Mouse (Mus musculus): ENCODE data around the gene Creb3l4.
"Not testable (repeated sequence)": the region's sequence is repeated elsewhere in the genome, so short reads cannot be mapped to it uniquely, and the experiment has no call there.

The Creb3l4 gene

DNA sequence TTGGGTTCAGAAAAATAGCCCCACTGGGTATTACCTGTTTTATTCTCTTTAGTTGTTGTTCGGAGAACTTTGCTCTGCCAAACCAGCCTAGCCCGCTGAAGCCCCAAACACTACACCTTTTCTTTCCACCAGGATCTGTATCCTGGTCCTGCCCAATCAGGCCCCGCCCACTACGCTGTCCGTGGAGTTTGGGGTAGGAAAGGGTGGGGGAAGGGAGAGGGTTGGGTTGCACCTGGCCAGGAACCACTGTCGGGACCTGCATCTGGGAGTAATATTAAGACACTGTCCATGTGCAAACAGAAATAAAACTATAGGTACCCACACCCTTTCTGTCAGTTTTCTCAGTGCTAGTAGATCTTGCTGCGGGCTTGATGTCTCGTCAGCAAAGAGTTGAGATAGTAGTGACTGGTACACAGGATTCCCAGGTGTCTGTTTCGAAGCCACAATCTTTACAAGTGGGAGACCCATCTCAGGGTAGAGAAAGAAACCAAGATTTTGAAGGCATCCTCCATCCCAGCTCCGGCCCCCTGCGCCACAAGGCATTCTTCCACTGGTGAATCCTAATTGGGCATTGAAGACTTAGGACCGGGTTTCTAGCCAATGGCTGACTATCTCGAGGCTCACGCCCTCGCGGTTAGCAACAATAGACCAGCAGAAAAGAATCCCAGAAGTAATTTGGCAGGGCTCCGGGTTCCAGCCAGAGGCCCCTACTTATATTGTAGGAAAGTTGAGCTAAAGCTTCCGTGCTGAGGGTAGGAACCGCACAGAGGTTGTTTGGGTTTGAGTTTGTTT lies at the start of gene Creb3l4:
Creb3l4 (minus strand) TSS at position 529 of the 792 bp plus-strand sequence.
- no peak for DNase-seq (ENCODE audit: low spot score in 2 of 2)

DNA sequence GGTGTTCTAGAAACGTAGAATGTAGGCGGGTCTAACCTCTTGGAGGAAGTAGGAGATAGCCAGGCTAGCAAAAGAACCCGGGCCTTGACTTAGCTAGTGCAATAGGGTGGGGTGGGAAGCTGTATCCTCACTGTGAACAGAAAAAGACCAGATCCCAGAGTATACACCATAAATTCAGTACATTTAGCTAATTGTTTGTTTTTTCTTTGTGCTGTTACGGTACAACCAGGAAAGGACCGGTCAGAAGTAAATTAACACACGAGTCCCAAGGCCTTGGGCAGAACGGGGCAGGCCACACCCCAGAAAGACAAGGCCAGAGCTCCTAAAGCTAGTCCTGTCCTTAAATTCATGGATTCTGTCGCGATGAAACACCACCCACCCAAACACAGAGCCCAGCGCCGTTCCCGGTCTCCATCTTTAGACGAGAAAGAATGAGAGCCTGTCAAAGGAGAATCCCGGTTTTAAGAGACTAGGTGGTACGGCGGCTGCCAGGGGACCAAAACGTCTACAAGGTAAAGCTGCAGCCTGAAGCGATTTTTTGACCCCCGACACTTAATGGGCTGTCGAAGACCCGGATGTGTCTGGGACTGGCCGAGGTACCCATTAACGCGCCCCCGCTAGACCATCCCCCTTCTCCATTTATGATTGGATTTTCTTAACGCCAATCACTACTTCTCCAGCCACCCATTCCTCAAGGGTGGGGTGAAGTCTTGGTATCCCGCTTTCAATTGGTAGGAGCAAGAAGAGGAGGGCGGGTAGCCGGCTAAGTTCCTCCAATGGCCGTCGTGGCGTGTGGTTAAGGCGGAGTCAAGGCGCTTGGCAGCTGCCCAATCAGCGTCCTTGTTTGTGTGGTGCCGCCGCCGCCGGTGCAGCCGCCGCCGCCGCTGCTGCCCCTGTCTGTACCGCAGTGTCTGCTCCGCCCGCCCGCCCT lies 49.3 kb upstream of the Creb3l4 start, which contains the start of gene Gatad2b:
Gatad2b (plus strand) TSS at position 834 of the 931 bp plus-strand sequence.
- DNase-seq (ENCODE audit: low spot score in 2 of 2) = peak; percentile 97 to 99

- no peak for DNase-seq (ENCODE audit: low spot score in 2 of 2)
Observed at GRCm38 (mm10) chr3:90291982-90292344, 48.7 kb upstream of the Creb3l4 start.

- DNase-seq (ENCODE audit: low spot score in 2 of 2) = no peak
Observed at GRCm38 (mm10) chr3:90290602-90291001, 47.3 kb upstream of the Creb3l4 start.

DNA sequence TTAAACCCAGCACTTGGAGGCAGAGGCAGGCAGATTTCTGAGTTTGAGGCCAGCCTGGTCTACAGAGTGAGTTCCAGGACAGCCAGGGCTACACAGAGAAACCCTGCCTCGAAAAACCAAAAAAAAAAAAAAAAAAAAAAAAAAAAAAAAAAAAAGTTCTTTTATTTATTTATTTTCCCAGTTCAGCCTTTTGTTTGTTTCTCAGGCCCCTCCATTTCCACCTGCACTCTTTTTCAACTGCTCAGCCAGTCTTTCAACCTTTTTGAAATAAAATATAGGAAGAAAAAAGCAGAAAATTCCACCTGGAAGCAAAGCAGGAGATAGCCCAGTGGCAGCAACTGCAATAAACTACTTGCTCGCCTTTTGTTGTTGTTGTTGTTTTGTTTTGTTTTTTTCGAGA lies 46.1 kb upstream of the Creb3l4 start:
- DNase-seq (ENCODE audit: low spot score in 2 of 2) = not testable (repeated sequence)

GRCm38 (mm10) chr3:90284150-90284549 lies 40.8 kb upstream of the Creb3l4 start:
- no peak for DNase-seq (ENCODE audit: low spot score in 2 of 2)

GRCm38 (mm10) chr3:90280708-90281107 lies 37.4 kb upstream of the Creb3l4 start:
- no peak for DNase-seq (ENCODE audit: low spot score in 2 of 2)

DNA sequence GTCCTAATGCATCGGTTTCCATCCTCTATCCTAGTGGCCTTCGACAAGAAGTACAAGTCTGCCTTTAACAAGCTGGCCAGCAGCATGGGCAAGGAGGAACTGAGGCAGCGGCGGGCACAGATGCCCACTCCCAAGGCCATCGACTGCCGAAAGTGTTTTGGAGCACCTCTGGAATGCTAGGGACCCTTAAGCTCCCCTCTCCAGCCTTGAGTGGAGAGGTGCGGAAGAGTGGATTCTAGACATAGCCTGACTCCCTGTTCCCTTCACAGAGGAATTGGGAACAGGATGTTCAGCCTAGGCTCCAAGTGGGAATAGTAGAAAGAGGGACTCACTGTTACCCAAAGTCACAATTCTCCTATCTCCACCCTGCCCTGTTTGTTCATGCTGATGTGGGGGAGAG lies 36.4 kb upstream of the Creb3l4 start:
- DNase-seq (ENCODE audit: low spot score in 2 of 2) = no peak

GRCm38 (mm10) chr3:90279216-90279615 lies 35.9 kb upstream of the Creb3l4 start:
- no peak for DNase-seq (ENCODE audit: low spot score in 2 of 2)

GRCm38 (mm10) chr3:90278211-90278610 lies 34.9 kb upstream of the Creb3l4 start:
- no peak for DNase-seq (ENCODE audit: low spot score in 2 of 2)

DNA sequence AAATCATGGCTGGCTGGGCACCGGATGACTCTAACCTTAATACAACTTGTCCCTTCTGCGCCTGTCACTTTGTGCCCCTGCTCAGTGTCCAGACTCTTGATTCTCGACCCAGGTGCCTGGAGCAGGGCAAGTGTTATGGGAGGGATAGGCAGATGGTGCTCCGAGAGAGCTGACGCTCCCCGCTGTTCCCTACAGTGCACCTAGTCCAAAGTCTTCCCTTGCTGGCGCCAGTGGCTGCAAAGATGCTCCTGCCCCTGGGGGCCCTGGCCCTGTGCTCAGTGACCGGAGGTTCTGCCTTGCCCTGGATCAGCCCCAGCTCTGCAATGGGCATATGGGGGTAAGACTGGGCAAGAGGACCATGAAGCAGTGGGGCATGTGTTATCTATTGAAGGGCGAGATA lies 34.5 kb upstream of the Creb3l4 start:
- no peak for DNase-seq (ENCODE audit: low spot score in 2 of 2)

GRCm38 (mm10) chr3:90276858-90277257 lies 33.5 kb upstream of the Creb3l4 start:
- DNase-seq (ENCODE audit: low spot score in 2 of 2) = no peak

DNA sequence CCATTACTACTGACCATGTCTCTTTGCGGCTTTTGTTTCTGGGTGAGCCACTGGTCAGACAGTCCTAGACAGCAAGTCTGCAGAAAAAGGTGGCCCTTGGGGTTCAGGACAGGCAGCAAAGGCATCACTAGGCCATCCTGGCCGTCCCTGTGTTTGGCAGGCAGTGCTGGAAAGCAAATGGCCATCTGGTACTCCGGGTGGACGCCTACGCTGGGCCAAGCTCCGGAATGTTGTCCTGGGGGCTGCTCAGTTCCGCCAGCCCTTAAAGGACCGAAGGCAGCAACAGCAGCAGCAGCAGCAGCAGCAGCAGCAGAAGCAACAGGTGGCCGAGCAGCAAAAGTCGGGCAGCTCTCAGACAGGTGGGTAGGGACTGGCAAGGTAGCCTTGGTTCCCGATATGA lies 32.0 kb upstream of the Creb3l4 start:
- no peak for DNase-seq (ENCODE audit: low spot score in 2 of 2)

DNA sequence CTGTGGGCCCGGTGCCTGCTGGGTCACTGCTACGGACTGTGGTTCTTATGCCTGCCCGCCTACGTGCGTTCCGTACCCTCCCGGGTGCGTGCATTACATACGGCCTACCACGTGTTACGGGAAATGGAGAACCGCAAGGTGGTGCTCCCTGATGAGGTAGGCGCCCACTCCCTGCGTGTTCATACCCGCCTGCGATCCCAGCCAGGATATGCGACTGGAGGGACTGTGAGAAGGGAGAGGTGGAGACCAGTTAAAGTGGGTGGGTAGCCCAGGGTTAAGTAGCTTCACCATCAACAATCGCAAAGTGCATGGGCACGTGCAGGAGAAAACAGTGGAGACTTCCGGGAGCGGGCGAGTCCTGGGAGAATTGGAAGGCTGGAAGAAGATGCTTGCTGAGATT lies 30.5 kb upstream of the Creb3l4 start:
- DNase-seq (ENCODE audit: low spot score in 2 of 2) = no peak

DNA sequence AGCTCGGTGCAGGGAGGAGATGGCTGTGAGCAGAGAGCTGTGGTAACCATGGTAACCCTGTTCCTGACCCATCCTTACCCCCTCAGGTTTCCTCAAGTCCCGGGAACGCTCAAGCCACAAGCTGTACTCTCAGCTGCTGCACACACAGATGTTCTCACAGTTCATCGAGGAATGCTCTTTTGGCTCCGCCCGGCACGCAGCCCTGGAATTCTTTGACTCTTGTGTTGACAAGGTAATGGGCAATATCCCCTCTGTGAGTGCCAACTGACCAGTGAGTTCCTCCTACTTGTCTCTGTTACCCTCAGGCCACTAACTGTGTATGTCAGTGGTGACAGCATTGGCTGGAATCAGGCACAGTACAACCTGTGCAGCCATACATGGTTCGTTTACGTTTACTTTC lies 28.9 kb upstream of the Creb3l4 start:
- DNase-seq (ENCODE audit: low spot score in 2 of 2) = no peak

GRCm38 (mm10) chr3:90270784-90271183 lies 27.5 kb upstream of the Creb3l4 start:
- no peak for DNase-seq (ENCODE audit: low spot score in 2 of 2)

DNA sequence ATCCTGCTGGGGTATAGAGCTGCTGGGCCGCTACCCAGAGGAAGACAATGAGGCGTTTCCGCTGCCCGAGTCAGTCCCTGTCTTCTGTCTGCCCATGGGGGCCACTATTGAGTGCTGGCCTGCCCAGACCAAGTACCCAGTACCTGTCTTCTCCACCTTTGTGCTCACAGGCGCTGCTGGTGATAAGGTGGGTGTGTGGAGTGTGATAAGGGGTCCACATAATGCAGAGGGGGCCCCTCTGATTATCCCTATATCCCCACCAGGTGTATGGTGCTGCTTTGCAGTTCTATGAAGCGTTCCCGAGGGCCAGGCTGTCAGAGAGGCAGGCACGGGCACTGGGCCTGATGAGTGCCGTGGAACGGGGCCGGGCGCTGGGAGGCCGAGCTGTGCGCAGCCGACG lies 25.7 kb upstream of the Creb3l4 start:
- DNase-seq (ENCODE audit: low spot score in 2 of 2) = no peak

DNA sequence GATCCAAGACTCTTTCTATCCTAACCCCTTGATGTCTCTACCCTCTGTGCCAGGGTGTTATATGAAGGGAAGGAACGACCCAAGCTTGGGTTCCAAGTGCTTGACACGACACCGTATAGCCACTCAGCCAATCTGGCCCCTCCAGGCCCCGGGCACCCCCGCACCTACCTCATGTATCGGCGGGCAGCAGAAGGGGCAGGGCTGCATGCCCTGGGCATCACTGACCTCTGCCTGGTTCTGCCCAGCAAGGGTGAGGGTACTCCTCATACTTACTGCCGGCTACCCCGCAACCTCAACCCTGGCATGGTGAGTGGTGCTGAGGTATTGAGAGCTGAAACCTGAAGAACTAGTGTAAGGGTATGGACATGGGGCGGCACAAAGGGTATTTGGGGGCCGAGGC lies 24.9 kb upstream of the Creb3l4 start:
- no peak for DNase-seq (ENCODE audit: low spot score in 2 of 2)

GRCm38 (mm10) chr3:90266901-90267775 lies 23.8 kb upstream of the Creb3l4 start:
- DNase-seq (ENCODE audit: low spot score in 2 of 2) = no peak

DNA sequence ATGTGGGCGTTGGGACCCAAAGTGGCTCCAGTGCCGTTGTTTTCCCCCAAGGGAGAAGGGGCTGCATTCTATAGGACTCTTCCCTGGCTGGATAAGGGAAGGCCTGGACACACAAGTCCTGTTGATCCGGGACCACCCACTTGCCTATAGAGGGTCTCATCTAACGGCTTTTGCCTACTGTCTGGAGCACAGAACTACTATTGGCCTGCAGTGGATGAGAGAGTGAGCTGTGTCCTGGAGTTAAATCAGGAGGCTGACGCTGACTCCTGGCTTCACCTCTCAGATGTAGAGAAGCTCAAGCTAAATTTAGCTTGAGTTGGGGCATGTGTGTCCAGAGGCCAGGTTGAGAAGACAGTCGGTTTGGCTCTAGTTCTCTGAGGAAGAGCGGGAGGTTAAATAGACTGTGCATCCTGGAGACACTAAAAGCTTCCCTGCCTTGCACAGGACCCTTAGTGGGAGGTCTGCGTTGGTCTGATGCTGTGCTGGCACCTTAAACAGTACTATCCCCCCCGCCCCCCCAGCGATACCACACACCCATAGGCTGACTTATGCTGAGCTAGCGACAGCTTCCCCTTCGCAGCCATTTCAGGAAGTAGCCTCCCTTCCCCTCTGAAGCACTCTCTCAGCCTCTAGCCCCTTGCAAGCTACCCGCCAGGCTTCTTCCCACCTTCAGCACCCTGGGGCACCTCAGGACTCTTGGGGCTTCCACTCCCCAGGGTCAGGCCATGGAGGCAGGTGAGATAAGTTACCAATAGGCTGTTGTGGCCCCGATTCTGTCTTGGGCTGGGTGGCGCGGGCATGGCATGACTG lies 22.8 kb upstream of the Creb3l4 start:
- no peak for DNase-seq (ENCODE audit: low spot score in 2 of 2)

Data from frontal cortex, postnatal 25 days (tissue).